Mouse (Mus musculus): Measurements from ENCODE around the gene Cbx8.

Cbx8 gene

DNA sequence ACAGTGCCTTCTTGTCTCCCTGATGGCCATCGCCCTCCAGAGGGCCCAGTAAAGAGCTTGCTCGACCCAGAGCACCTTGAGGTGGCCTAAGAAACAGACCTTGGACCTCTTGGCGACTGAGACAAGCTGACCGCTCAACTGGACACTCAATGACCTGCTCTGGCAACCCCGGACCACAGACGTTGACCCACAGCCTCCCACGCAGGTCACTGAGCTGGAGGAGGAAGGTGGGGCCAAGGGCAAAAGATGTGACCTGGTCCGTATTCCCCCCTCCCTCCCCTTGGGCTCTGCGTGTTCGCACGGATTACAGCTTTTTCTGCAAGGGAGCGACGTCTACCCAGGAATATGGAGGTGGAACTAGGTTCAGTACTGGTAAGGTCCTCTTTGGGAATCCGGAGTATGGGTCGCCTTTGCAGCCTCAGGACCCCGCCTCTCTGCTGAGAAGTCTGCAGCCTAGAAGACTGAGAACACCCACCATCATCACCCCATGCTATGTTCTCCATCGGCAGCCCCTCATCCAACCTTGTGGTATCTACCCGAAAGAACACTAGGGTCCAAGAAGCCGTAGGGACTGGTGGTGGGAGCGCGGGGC, 5.6 kb downstream of the Cbx8 start:
- no peak for DNase-seq (ENCODE audit: low spot score in 2 of 2)

DNA sequence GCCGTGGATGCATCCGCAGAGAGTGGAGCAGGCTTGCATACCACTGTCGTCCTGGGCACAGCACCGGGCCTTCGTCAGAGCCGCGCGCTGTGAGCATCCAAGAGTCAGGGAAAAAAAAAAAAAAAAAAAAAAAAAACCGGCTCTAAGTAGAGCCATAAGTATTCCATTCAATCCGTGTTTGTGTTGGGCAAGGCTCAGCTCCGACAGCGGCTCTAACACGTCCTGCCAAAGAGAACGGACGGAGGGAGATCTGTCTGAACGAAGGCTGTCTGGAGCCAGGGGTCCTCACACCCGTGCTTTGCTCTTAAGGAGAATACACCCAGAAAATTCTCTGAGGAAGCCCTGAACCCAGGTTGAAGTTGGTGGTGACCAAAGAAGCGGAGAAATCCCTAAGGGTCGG, 6.1 kb downstream of the Cbx8 start:
- DNase-seq (ENCODE audit: low spot score in 2 of 2): no peak

DNA sequence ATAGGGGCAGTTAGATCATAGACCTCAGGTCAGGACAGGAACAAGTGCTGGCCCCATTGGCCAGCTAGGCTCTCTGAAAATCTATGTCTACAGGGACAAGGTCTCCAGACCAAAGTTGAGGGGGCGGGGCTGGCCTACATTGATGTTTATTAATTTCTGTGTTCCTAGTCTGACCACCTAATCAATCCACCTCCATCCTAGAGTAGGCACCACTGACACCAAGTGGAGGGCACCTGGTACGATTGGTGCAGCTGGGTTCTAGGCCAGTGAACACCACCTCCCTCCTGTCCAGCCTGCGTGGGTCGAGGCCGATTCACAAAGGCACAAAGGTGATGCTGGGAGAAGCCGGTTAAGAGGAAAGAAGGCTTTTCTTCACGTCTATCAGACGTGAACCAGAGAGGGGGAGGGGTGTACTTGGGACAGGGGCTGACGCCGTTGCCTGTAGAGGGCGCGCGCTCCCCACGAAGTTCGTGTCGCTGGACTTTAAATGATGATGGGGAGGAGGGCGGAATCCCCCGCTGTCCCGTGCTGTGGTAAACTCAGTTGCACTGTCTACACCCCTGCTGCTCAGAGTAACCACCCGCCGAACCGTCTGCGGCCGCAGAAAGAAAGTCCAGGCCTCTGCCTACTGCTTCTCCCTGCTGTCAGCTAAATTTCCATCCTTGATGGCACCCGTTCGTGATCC, 6.8 kb downstream of the Cbx8 start:
- DNase-seq (ENCODE audit: low spot score in 2 of 2): peak; percentile 72 to 88

DNA sequence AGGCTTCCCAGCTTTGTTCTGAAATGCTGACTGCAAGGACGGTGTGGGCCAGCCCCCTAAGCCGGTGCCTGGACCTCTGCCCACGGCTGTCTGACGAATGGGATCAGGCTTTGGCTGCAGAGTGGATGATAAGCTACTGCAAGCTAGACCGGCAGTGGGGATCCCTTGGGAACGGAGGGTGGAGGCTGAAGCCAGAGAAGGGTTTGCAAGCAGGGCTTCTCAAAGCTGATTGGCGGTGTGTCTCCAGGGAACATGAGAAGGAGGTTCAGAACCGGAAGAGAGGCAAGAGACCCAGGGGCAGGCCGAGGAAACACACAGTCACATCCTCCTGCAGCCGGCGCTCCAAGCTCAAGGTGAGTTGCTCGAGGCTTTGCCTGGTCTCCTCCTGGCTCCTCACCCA, 14.6 kb downstream of the Cbx8 start:
- no peak for DNase-seq (ENCODE audit: low spot score in 2 of 2)

DNA sequence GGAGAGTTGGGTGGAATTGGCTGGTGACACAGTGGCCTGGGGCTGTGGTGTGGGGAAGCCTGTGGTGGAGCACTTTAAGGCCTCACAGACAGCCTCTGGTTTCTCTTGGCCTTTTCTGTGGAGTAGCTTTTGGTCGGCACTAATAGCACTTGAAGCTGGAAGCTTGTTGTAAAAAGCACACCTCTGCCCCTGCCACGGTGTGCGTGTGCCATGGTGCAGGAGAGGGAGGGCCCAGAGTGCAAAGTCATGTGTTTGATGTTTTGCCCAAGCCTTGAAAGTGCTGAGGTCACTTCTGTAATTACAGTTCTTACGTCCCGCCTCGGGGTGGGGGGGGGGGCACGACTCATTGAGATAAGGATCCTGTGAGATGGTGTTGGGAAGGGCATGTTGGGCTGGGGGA, 16.5 kb downstream of the Cbx8 start:
- no peak for DNase-seq (ENCODE audit: low spot score in 2 of 2)

DNA sequence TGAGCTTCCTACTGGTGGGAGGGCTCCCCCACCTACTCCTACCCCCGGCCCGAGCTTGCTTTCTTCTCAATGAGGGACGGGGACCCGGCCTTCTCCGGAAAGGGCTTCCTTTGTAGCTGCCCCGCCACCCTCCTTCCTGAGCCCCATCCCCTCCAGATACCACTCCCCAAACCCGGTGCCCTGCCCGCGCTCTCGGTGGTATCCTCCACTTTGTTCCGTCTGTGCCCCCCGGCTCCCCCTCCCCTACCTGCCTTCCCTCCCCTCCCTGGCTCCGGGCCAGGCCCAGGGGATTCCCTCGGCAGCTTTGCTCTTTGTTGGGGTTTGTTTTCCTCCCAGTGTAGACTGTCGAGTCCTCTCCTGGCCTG, 17.2 kb downstream of the Cbx8 start:
- DNase-seq (ENCODE audit: low spot score in 2 of 2): no peak

DNA sequence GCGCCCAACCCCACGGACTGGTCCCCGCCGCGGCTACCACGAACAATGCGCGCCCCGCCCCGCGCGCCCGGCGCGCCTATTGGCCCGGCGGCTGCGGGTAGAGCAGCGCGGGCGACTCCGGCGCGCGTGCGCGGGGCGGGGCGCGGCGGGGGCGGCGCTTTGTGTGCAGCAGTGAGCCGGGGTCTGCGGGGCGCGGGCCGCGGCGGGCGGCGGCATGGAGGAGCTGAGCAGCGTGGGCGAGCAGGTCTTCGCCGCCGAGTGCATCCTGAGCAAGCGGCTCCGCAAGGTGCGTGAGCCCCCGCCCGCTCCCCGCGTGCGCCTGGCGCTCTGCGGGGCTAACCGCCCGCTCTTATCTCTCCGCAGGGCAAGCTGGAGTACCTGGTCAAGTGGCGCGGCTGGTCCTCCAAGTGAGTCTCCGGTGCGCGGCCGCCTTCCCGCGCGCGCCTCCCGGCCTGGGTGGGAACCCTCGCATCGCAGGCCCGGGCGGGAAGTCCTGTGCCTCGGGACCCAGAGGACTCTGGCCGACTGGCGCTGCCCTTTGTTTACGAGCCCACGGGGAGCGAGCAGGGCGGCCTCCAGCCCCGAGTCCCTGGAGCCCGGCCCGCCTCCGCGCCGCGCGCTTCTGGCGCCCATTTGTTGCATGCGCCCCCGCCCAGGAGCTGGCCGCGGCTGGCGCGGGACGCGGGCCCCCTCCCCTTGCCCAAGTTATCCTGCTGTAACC, 17.7 kb downstream of the Cbx8 start, which contains the start of gene Cbx2:
Cbx2 (plus strand) TSS at position 68 of the 721 bp plus-strand sequence.
- DNase-seq (ENCODE audit: low spot score in 2 of 2): peak; percentile 83 to 86

DNA sequence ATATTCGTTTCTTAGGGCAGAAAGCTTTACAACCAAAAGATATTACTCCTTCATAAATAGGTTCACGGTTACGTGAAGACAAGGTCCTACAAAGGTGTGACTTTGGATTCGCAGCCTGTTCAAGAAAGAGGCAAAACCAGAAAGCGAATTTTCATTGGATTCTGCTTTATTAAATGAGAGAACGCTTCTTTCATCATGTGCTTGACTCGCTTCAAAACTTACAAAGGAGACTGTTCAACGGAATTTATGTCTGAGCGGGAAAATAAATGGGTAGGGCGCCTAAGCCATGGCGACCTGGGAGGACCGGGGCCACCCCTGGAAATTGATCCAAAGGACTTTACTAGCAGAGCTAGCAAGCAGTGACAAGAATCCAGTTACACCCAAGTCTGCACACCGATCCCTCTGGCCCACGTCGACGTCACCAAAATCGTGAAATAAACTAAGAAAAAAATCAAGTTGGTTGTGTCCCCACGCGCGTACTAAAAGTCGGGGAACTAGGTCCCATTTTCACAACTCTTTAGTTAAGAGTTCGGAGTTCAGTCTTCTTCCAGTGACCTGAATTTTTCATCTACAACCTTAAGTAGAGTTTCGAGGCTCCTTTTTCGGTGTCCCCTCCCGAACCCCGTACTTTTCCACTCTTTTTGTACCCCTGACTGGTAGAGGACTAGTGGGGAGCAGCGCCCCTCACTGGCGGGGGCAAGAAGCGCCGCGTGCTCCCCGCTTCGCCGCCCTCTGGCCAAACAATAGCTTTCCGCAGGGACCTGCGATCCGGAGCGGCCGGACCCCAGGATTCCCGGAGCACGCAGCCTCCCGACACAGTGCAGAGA, 18.5 kb downstream of the Cbx8 start:
- no peak for DNase-seq (ENCODE audit: low spot score in 2 of 2)

DNA sequence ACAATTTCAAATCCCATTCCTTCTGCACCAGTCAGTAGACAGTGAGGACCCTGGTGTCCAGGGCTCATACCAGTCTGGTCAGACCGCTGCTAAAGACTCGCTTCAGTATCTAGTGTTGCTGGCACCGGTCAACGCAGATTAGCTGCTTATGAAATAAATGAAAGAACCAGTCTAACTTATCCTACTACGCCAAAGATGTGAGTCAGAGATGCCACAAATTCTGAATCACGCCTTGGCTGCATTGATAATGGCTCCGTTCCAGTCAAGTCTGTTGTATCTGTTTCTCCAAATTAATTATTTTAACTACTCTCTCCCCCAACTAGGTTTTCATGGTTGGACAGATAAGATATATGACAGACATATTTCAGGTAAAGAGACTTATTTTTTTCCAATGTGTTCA, 19.6 kb downstream of the Cbx8 start:
- DNase-seq (ENCODE audit: low spot score in 2 of 2): no peak

DNA sequence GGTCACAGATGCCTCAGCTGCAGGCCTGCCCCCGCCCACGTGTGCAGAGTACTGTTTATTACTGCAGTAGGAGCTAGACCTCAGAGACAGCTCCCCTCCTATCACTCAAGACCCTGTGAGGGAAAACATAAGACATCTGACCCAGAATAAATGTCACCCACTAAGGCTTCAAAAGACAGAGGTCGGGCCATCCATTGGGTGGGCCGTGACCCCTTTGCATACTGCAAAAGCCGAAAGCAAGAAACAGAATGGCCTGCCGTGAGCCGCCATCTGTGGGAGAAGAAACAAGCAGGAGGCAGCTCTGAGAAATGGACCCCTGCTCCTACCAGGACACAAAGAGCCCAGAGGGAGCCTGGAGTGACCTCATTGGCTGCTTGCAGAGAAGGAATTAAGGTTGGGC, 23.3 kb downstream of the Cbx8 start:
- DNase-seq (ENCODE audit: low spot score in 2 of 2): no peak

DNA sequence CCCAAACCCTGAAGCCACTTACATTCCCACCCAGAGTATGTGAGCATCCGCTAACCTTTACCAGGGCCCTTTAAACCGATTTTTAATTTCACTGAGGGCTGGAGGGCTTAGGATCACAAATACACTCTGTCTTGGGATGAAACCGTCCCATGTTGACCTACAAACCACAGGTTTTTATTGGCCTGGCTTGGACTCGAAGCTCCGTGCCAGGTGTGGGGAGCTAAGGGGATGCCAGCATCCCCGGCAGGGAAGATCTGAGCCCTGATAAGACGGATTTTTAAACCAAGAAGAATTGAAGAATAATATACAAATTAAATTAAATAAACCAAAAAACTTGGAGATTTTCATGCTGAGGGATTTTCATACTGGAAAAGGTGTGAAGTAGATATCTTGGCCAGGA, 26.3 kb downstream of the Cbx8 start:
- DNase-seq (ENCODE audit: low spot score in 2 of 2): no peak

DNA sequence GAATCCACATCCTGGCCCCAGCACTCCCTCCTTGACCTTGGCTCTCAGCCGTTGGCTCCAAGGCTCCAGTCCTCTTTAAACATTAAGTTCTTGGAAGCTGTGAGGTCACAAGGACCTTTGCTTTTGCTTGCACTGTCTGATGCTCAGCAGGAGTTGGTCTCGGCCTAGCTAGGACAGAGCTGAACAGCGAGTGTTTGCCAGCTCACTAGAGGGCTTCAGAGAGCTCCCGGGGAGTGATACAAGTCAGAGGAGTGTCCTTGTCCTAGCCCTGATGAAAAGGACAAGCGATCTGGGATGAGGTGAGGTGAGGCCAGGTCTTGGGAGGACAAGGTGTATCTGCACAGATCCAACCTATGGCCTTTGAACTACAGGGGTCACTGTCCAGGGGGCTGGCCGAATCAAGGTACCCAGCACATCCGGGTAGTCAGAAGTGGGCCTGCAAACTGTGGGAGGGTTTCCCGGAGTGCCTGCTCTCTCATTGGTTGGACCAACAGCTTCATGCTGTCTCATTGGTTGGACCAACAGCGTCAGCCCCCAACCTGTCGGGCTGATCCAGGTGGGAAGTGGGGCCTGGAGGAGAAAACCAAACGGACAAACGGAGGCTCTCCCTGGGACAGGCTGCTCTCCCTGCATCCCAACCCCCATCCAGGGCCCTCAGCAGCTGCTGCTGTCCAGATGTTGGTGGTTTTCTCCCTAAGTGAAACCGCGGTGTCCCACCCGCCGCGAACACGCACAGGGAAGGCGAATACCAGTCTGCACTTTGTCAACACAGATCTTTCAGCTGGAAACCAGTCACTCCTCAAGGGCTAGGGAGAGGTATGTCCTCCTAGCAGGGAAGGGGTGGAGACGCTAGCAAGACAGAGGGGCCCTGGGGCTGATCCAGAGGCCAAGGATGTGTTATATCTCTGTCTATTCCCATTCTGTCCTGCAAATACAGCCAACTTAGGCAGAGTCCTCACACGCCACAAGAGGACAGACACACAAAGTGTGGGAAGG, 33.0 kb downstream of the Cbx8 start:
- no peak for DNase-seq (ENCODE audit: low spot score in 2 of 2)

DNA sequence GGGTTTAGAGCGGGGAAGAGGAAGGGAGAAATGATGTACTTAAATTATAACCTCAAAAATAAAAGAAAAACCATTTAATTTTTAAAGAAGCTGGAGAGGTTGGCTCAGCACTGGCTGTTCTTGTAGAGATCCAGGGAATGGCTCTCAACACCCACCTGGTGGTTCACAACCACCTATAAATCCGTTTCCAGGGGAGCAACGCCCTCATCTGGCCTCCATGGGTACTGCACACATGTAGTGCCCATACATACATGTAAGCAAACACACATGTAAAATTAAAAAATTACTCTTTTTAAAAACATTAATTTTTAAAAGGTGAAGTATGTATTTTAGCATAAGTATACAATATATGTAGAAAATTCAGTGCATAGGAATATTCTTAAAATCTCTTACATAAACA, 34.3 kb downstream of the Cbx8 start:
- no peak for DNase-seq (ENCODE audit: low spot score in 2 of 2)

DNA sequence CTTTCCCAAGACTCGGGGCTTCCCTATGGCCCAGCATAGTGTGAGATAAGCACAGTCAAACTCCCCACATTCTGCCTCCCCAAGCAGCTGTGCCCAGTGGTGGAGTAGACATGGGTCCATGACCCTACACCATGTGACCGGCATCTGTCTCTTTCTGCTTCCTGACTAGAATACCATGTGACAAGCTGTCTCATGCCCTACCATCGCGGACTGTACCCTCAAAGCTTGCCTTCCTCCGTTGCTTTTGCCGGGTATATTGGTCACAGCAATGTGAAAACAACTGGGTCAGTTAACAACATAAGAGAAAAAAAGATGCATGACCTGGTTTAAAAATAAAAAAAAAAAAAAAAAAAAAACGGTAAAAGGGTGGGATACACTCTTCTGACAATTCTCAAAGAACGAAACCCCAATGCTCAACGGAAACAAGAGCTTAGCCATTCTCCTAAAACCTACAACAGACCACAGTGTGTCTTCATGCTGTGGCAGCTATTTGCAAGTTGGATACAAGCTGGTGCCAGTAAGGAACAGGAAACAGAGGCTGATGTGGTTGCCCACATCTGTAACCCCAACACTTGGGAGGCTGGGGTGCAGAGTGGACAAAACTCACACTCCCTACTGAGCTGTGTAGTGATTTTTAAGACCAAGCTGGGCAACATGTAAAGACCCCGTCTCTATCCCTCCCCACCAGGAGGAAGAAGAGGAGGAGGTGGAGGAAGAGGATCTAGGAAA, 35.1 kb downstream of the Cbx8 start:
- no peak for DNase-seq (ENCODE audit: low spot score in 2 of 2)

DNA sequence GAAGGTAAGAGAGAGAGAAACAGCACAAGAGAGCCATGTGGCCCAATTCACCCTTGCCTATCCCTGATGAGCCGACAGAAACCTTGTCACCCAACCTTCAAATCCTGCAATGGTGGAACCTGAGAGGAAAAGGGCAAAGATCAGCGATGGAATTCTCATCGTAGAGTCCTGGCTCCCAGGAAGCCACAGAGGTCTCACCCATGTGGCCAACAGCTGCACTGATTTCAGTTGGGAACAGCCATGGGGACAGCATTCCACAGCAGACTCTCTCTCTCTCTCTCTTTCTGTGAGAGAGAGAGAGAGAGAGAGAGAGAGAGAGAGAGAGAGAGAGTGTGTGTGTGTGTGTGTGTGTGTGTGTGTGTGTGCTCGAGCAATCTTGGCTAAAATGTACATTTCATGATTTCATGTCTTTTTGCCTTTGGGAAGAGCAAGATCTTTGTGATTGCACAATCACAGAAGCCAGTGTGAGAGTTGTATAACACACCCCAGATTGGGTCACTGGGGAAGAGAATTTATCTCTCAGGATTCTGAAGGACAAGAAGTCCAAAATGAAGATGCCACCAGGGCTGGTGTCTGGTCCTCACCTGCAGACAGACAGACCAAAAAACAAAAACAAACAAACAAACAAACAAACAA, 39.2 kb downstream of the Cbx8 start:
- no peak for DNase-seq (ENCODE audit: low spot score in 2 of 2)

DNA sequence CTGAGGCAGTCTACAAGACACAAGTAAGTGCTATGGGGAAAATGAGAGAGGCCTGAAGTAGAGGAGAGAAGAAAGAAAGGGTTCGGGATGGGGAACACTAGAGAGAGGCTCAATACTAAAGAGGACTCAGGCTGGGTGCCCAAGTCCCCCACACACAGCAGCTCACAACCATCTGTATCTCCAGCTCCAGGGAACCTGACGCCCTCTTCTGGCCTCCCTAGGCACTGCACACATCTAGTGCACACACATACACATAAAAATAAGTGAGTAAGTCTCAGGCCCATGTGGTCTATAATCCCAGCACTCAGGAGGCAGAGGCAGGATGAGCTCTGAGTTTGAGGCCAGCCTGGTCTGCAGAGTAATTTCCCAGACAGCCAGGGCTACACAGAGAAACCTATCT, 39.9 kb downstream of the Cbx8 start:
- DNase-seq (ENCODE audit: low spot score in 2 of 2): no peak

DNA sequence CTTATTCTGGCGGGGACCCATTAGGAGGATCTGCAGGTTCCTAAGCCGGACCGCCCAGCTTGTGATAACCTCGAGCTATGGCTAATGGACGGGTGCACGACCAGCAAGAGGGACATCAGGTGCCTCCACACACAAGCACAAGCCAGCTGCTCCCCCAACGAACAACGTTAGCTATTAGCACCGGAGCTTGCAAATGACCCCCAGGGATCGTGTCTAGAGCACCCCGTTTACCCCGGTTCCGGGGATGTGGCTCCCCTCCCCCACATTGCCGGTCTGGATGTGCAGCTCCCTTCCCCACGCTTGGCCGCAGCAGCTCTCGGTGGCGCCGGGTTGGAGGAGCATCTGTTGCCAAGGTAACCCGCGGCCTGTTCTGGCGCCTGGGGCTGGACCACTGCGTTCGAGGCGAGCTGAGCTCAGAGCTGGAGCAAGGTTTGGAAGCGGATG, 41.4 kb downstream of the Cbx8 start:
- no peak for DNase-seq (ENCODE audit: low spot score in 2 of 2)

DNA sequence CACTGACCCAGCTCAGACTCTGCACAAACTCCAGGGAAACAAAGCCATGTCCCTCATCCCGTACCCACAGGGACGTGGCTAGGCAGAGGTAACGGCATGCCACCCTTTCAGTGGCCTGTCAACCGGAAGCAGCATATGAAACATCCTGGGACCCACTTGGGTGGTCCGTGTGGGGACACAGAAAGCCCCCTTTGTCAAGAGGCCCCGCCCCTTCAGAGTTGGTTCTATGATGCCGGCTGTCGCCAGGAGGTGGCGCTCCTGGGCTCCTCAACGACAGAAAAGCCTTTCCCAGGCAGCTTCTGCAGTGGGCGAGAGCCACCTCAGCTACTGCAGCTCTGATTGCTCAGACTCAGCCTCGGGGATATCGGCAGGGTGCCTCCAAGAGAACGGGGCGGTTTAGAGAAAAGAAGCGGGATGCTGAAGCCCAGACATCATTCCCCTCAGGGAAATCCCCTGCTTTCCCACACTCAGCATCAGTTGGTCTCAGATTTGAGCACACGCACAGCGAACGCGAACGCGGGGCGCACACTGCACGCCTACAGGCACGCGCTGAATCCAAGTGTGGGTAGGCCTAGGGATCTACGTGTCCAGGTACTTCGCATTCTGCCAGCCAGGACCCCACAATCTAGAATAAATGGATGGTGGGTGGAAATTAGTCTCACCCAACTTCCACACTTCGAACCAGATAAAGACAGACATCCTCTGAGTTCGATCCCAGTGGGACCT, 42.1 kb downstream of the Cbx8 start:
- peak; percentile 71 to 82 for DNase-seq (ENCODE audit: low spot score in 2 of 2)

DNA sequence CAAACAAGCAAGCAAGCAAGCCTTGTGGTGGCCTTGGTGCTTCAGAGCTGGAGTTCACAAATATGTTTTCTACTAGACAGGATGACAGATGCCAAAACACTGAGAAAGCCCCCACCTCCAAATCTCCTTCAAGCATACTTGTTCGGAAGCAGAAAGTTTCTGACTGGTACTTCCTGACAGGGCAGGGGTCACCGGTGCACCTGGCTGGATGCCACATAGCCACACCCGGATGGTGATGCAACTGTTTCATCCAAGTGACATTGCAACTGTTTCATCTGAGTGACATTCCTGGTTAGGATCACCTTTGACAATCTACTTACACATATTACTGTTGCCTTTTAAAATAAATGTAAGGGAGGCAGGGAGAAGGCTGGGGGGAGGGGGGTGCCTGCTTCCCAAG, 43.6 kb downstream of the Cbx8 start:
- no peak for DNase-seq (ENCODE audit: low spot score in 2 of 2)
